Mouse (Mus musculus): Measurements from ENCODE around the gene Adssl1. TPM values are rescaled to one million over a fixed set of nuclear protein-coding genes. Genes with fewer than 3 reads are reported as not detected.

Gene Adssl1
- total and polyA plus RNA-seq, 3 experiments, result 0.05 TPM; not detected in 2

GRCm38 (mm10) chr12:112578296-112579090 lies 41.4 kb upstream of the Adssl1 start:
- Histone ChIP-seq H3K9me3 (replicated peaks) (no peaks in the 10 kb centered on the region), H3K4me3 (ENCODE audit: low read depth, low read length) (no peak overlapping the region), H3K27me3 (ENCODE audit: insufficient read depth, low read length) (peaks cover 69% of the 10 kb centered on the region), H3K36me3 (replicated peaks) (no peaks in the 10 kb centered on the region), H3K4me1 (ENCODE audit: insufficient read depth, low read depth, low read length) (peaks cover 4% of the 10 kb centered on the region; the same call in 1 of the 2 replicates)
- ATAC-seq (ENCODE audit: extremely low read depth, insufficient number of reproducible peaks, low FRiP score, poor library complexity, severe bottlenecking) (peak; percentile 36; the same call in 1 of the 2 replicates), DNase-seq (ENCODE audit: low spot score) (no peak)
- TF ChIP-seq TAL1 (conservative IDR thresholded peaks at IDR 0.05; ENCODE audit: low read depth, low read length) (no peak), CTCF (IDR thresholded peaks at IDR 0.05; ENCODE audit: low read depth, low read length) (no peak)

- DNase-seq (ENCODE audit: low spot score) (no peak), ATAC-seq (ENCODE audit: extremely low read depth, insufficient number of reproducible peaks, low FRiP score, poor library complexity, severe bottlenecking) (no peak)
- Histone ChIP-seq H3K4me3 (ENCODE audit: low read depth, low read length) (no peak overlapping the region), H3K9me3 (replicated peaks) (no peaks in the 10 kb centered on the region), H3K27me3 (ENCODE audit: insufficient read depth, low read length) (peaks cover 75% of the 10 kb centered on the region), H3K36me3 (replicated peaks) (no peaks in the 10 kb centered on the region), H3K4me1 (ENCODE audit: insufficient read depth, low read depth, low read length) (peaks cover 4% of the 10 kb centered on the region; the same call in 1 of the 2 replicates)
- TF ChIP-seq GATA2 (IDR thresholded peaks at IDR 0.05; ENCODE audit: borderline replicate concordance, low read depth, low read length) (no peak), GATA1 (IDR thresholded peaks at IDR 0.05; ENCODE audit: borderline replicate concordance, low read length) (no peak), POLR2AphosphoS5 (IDR thresholded peaks at IDR 0.05; ENCODE audit: insufficient replicate concordance, low read depth, low read length) (no peak), CTCF (IDR thresholded peaks at IDR 0.05; ENCODE audit: low read depth, low read length) (no peak), TAL1 (conservative IDR thresholded peaks at IDR 0.05; ENCODE audit: low read depth, low read length) (no peak)
Observed at GRCm38 (mm10) chr12:112579430-112579829, 40.4 kb upstream of the Adssl1 start.

- no peak overlapping the region for H3K4me3 ChIP-seq (ENCODE audit: low read depth, low read length)
- peaks cover 4% of the 10 kb centered on the region; the same call in 1 of the 2 replicates for H3K4me1 ChIP-seq (ENCODE audit: insufficient read depth, low read depth, low read length)
- H3K36me3 ChIP-seq (replicated peaks), result no peaks in the 10 kb centered on the region
- peaks cover 75% of the 10 kb centered on the region for H3K27me3 ChIP-seq (ENCODE audit: insufficient read depth, low read length)
- no peaks in the 10 kb centered on the region for H3K9me3 ChIP-seq (replicated peaks)
- TF ChIP-seq GATA1 (IDR thresholded peaks at IDR 0.05; ENCODE audit: borderline replicate concordance, low read length), result no peak
- TF ChIP-seq GATA2 (IDR thresholded peaks at IDR 0.05; ENCODE audit: borderline replicate concordance, low read depth, low read length), result no peak
- no peak for TF ChIP-seq TAL1 (conservative IDR thresholded peaks at IDR 0.05; ENCODE audit: low read depth, low read length)
- TF ChIP-seq CTCF (IDR thresholded peaks at IDR 0.05; ENCODE audit: low read depth, low read length), result no peak
- no peak for TF ChIP-seq POLR2AphosphoS5 (IDR thresholded peaks at IDR 0.05; ENCODE audit: insufficient replicate concordance, low read depth, low read length)
- ATAC-seq (ENCODE audit: extremely low read depth, insufficient number of reproducible peaks, low FRiP score, poor library complexity, severe bottlenecking), result no peak
- DNase-seq (ENCODE audit: low spot score), result no peak
Observed at GRCm38 (mm10) chr12:112579926-112580325, 39.9 kb upstream of the Adssl1 start.

- ATAC-seq (ENCODE audit: extremely low read depth, insufficient number of reproducible peaks, low FRiP score, poor library complexity, severe bottlenecking), result no peak
Observed at GRCm38 (mm10) chr12:112581113-112581512, 38.7 kb upstream of the Adssl1 start.

GRCm38 (mm10) chr12:112584954-112585353 lies 34.9 kb upstream of the Adssl1 start:
- Histone ChIP-seq H3K36me3 (replicated peaks) (no peaks in the 10 kb centered on the region), H3K4me1 (ENCODE audit: insufficient read depth, low read depth, low read length) (peaks cover 34% of the 10 kb centered on the region), H3K27me3 (ENCODE audit: insufficient read depth, low read length) (peaks cover 79% of the 10 kb centered on the region), H3K4me3 (ENCODE audit: low read depth, low read length) (no peak overlapping the region), H3K9me3 (replicated peaks) (no peaks in the 10 kb centered on the region)
- no peak for TF ChIP-seq GATA2 (IDR thresholded peaks at IDR 0.05; ENCODE audit: borderline replicate concordance, low read depth, low read length)
- TF ChIP-seq GATA1 (IDR thresholded peaks at IDR 0.05; ENCODE audit: borderline replicate concordance, low read length), result no peak
- no peak for TF ChIP-seq POLR2AphosphoS5 (IDR thresholded peaks at IDR 0.05; ENCODE audit: insufficient replicate concordance, low read depth, low read length)
- TF ChIP-seq CTCF (IDR thresholded peaks at IDR 0.05; ENCODE audit: low read depth, low read length), result no peak
- no peak for TF ChIP-seq TAL1 (conservative IDR thresholded peaks at IDR 0.05; ENCODE audit: low read depth, low read length)
- DNase-seq (ENCODE audit: low spot score) (no peak), ATAC-seq (ENCODE audit: extremely low read depth, insufficient number of reproducible peaks, low FRiP score, poor library complexity, severe bottlenecking) (no peak)

More at GRCm38 (mm10) chr12:112581113-112581512, 38.7 kb upstream of the Adssl1 start:
- Histone ChIP-seq H3K27me3 (ENCODE audit: insufficient read depth, low read length) (peaks cover 79% of the 10 kb centered on the region), H3K36me3 (replicated peaks) (no peaks in the 10 kb centered on the region), H3K4me3 (ENCODE audit: low read depth, low read length) (no peak overlapping the region), H3K9me3 (replicated peaks) (no peaks in the 10 kb centered on the region), H3K4me1 (ENCODE audit: insufficient read depth, low read depth, low read length) (peaks cover 7% of the 10 kb centered on the region; the same call in 1 of the 2 replicates)
- no peak for DNase-seq (ENCODE audit: low spot score)
- TF ChIP-seq GATA1 (IDR thresholded peaks at IDR 0.05; ENCODE audit: borderline replicate concordance, low read length), result no peak

GRCm38 (mm10) chr12:112585924-112586538 lies 33.8 kb upstream of the Adssl1 start:
- DNase-seq (ENCODE audit: low spot score), result no peak
- peaks cover 6% of the 10 kb centered on the region for H3K36me3 ChIP-seq (replicated peaks)
- H3K27me3 ChIP-seq (ENCODE audit: insufficient read depth, low read length), result peaks cover 77% of the 10 kb centered on the region
- TF ChIP-seq TAL1 (conservative IDR thresholded peaks at IDR 0.05; ENCODE audit: low read depth, low read length) (no peak), GATA1 (IDR thresholded peaks at IDR 0.05; ENCODE audit: borderline replicate concordance, low read length) (no peak), CTCF (IDR thresholded peaks at IDR 0.05; ENCODE audit: low read depth, low read length) (no peak), POLR2AphosphoS5 (IDR thresholded peaks at IDR 0.05; ENCODE audit: insufficient replicate concordance, low read depth, low read length) (no peak), GATA2 (IDR thresholded peaks at IDR 0.05; ENCODE audit: borderline replicate concordance, low read depth, low read length) (no peak)
- ATAC-seq (ENCODE audit: extremely low read depth, insufficient number of reproducible peaks, low FRiP score, poor library complexity, severe bottlenecking), result no peak
- H3K9me3 ChIP-seq (replicated peaks), result no peaks in the 10 kb centered on the region
- no peak overlapping the region for H3K4me3 ChIP-seq (ENCODE audit: low read depth, low read length)
- H3K4me1 ChIP-seq (ENCODE audit: insufficient read depth, low read depth, low read length), result peaks cover 44% of the 10 kb centered on the region

Measured in G1E (cell line).